Comparison of ENCODE assay signal across 14 mouse cellular contexts in genomic region chr16:8619659-8620314, GRCm38 (mm10). TPM values are rescaled to one million over a fixed set of nuclear protein-coding genes. Genes with fewer than 3 reads are reported as not detected.
DNase-seq lines count a peak whose midpoint lies in the region; ATAC-seq and TF ChIP-seq lines count a peak whose summit lies in the region.
"Had no signal": no experiment of that assay in that cellular context is flagged by ENCODE, and none has a peak within 500 bp of the region (broad histone marks: within the 10 kb centered on the region; RNA-seq: fewer than 3 reads in every experiment).

No protein-coding gene starts in this region.

- H3K4me3 ChIP-seq in lung, embryonic 16.5 days (ENCODE audit: low read length): no peak overlapping the region
- no peak overlapping the region for H3K4me3 ChIP-seq in lung, adult 2 months (replicated peaks; ENCODE audit: extremely low read depth, low read depth, low read length)
- no peak overlapping the region for H3K4me3 ChIP-seq in embryonic facial prominence, embryonic 14.5 days (ENCODE audit: low read depth, low read length)
- H3K4me3 ChIP-seq in stomach, embryonic 16.5 days (replicated peaks; ENCODE audit: low read length): no peak overlapping the region
- H3K4me3 ChIP-seq in forebrain, embryonic 15.5 days: no peak overlapping the region
- H3K4me3 ChIP-seq in kidney, embryonic 16.5 days (ENCODE audit: low read length): no peak overlapping the region
- H3K4me3 ChIP-seq: heart, embryonic 12.5 days; hindbrain, embryonic 12.5 days; lung, embryonic 15.5 days had no signal

- no peak overlapping the region for H3K4me2 ChIP-seq in lung, embryonic 16.5 days (ENCODE audit: low read depth, low read length)
- no peak overlapping the region for H3K4me2 ChIP-seq in embryonic facial prominence, embryonic 14.5 days (ENCODE audit: low read depth, low read length)
- H3K4me2 ChIP-seq in stomach, embryonic 16.5 days (ENCODE audit: low read depth, low read length): peak overlapping the region; percentile 29; the same call in 1 of the 2 replicates
- no peak overlapping the region for H3K4me2 ChIP-seq in forebrain, embryonic 15.5 days (replicated peaks)
- H3K4me2 ChIP-seq in kidney, embryonic 16.5 days (replicated peaks; ENCODE audit: low read depth, low read length): no peak overlapping the region
- H3K4me2 ChIP-seq: heart, embryonic 12.5 days; hindbrain, embryonic 12.5 days; lung, embryonic 15.5 days had no signal

- no peak for TF ChIP-seq POLR2A in lung, adult 2 months (IDR thresholded peaks at IDR 0.05; ENCODE audit: borderline replicate concordance, extremely low read depth, low read depth, low read length)

- TF ChIP-seq CTCF in lung, adult 2 months (IDR thresholded peaks at IDR 0.05; ENCODE audit: insufficient read depth, low read length): no peak

- peaks cover 4% of the 10 kb centered on the region; the same call in 1 of the 2 replicates for H3K4me1 ChIP-seq in lung, embryonic 16.5 days (replicated peaks; ENCODE audit: control insufficient read depth, insufficient read depth, low read length)
- H3K4me1 ChIP-seq in lung, adult 2 months (ENCODE audit: control insufficient read depth, insufficient read depth, low read length): no peaks in the 10 kb centered on the region
- H3K4me1 ChIP-seq in embryonic facial prominence, embryonic 14.5 days (ENCODE audit: control insufficient read depth, insufficient read depth, low read length): no peaks in the 10 kb centered on the region
- peaks cover 18% of the 10 kb centered on the region for H3K4me1 ChIP-seq in stomach, embryonic 16.5 days (ENCODE audit: control insufficient read depth, insufficient read depth, low read length)
- no peaks in the 10 kb centered on the region for H3K4me1 ChIP-seq in forebrain, embryonic 15.5 days
- H3K4me1 ChIP-seq in kidney, embryonic 16.5 days (ENCODE audit: insufficient read depth, low read length): peaks cover 9% of the 10 kb centered on the region; the same call in 1 of the 2 replicates
- H3K4me1 ChIP-seq: heart, embryonic 12.5 days had no signal

- no peak for DNase-seq in lung, adult 2 months
- peak; percentile 70 for DNase-seq in embryo, embryonic 10 days (ENCODE audit: low spot score)
- peak; percentile 43 for DNase-seq in embryonic facial prominence, embryonic 14.5 days (ENCODE audit: low spot score)
- DNase-seq: cerebellum, adult 11-12 months; gastrocnemius, postnatal 25 days; kidney, postnatal 4 days; layer of hippocampus, postnatal 36 days had no signal

- WGBS in lung, embryonic 16.5 days: 15% methylated on average over 10 of the region's 10 CpGs
- 30% methylated on average over 10 of the region's 10 CpGs for WGBS in lung, adult 2 months
- 51% methylated on average over 10 of the region's 10 CpGs for WGBS in embryonic facial prominence, embryonic 14.5 days
- whole genome bisulfite sequencing in stomach, embryonic 16.5 days: 16% methylated on average over 10 of the region's 10 CpGs
- 48% methylated on average over 10 of the region's 10 CpGs for WGBS in forebrain, embryonic 15.5 days
- 25% methylated on average over 10 of the region's 10 CpGs for WGBS in kidney, embryonic 16.5 days

- no peaks in the 10 kb centered on the region for H3K27me3 ChIP-seq in lung, embryonic 16.5 days (ENCODE audit: control insufficient read depth, insufficient read depth, low read depth, low read length)
- H3K27me3 ChIP-seq in embryonic facial prominence, embryonic 14.5 days (replicated peaks; ENCODE audit: control insufficient read depth, insufficient read depth, low read length): no peaks in the 10 kb centered on the region
- H3K27me3 ChIP-seq in stomach, embryonic 16.5 days (ENCODE audit: control insufficient read depth, insufficient read depth, low read length): no peaks in the 10 kb centered on the region
- H3K27me3 ChIP-seq in forebrain, embryonic 15.5 days: no peaks in the 10 kb centered on the region
- H3K27me3 ChIP-seq in kidney, embryonic 16.5 days (ENCODE audit: insufficient read depth, low read length): no peaks in the 10 kb centered on the region
- H3K27me3 ChIP-seq: heart, embryonic 12.5 days; lung, embryonic 15.5 days had no signal

- no peak overlapping the region for H3K27ac ChIP-seq in lung, embryonic 16.5 days (ENCODE audit: low read length)
- peak overlapping the region; percentile 55 for H3K27ac ChIP-seq in embryonic facial prominence, embryonic 14.5 days (replicated peaks; ENCODE audit: low read depth, low read length)
- peak overlapping the region; percentile 72 for H3K27ac ChIP-seq in stomach, embryonic 16.5 days (ENCODE audit: low read length)
- no peak overlapping the region for H3K27ac ChIP-seq in forebrain, embryonic 15.5 days (replicated peaks)
- H3K27ac ChIP-seq in kidney, embryonic 16.5 days (ENCODE audit: low read length): no peak overlapping the region
- H3K27ac ChIP-seq: hindbrain, embryonic 12.5 days; lung, embryonic 15.5 days had no signal

- H3K9ac ChIP-seq in lung, embryonic 16.5 days (ENCODE audit: low read length): no peak overlapping the region
- H3K9ac ChIP-seq in embryonic facial prominence, embryonic 14.5 days (ENCODE audit: low read depth, low read length): no peak overlapping the region
- H3K9ac ChIP-seq in stomach, embryonic 16.5 days (ENCODE audit: low read length): no peak overlapping the region; the same call in 1 of the 2 replicates
- no peak overlapping the region for H3K9ac ChIP-seq in forebrain, embryonic 15.5 days (replicated peaks)
- no peak overlapping the region for H3K9ac ChIP-seq in kidney, embryonic 16.5 days (replicated peaks; ENCODE audit: low read length)
- H3K9ac ChIP-seq: heart, embryonic 12.5 days; hindbrain, embryonic 12.5 days; lung, embryonic 15.5 days had no signal

- no peaks in the 10 kb centered on the region for H3K9me3 ChIP-seq in lung, embryonic 16.5 days (ENCODE audit: control insufficient read depth, low read length)
- H3K9me3 ChIP-seq in embryonic facial prominence, embryonic 14.5 days (ENCODE audit: control insufficient read depth, low read length): no peaks in the 10 kb centered on the region
- H3K9me3 ChIP-seq in stomach, embryonic 16.5 days (replicated peaks; ENCODE audit: control insufficient read depth, low read length): no peaks in the 10 kb centered on the region
- no peaks in the 10 kb centered on the region for H3K9me3 ChIP-seq in forebrain, embryonic 15.5 days
- H3K9me3 ChIP-seq in kidney, embryonic 16.5 days (ENCODE audit: low read length): no peaks in the 10 kb centered on the region
- H3K9me3 ChIP-seq: lung, embryonic 15.5 days had no signal

- 0 out of 2 replicates have a peak, but pooled peaks have one; percentile 41 for ATAC-seq in lung, embryonic 16.5 days (ENCODE audit: low read depth)
- no peak for ATAC-seq in embryonic facial prominence, embryonic 14.5 days (ENCODE audit: low read depth)
- ATAC-seq in stomach, embryonic 16.5 days (ENCODE audit: insufficient read depth, low FRiP score): no peak
- no peak for ATAC-seq in forebrain, embryonic 15.5 days (replicated peaks)
- no peak; the same call in 1 of the 2 replicates for ATAC-seq in kidney, embryonic 16.5 days (ENCODE audit: low FRiP score, low TSS enrichment)

- no peaks in the 10 kb centered on the region for H3K36me3 ChIP-seq in lung, embryonic 16.5 days (ENCODE audit: control insufficient read depth, insufficient read depth, low read length)
- H3K36me3 ChIP-seq in embryonic facial prominence, embryonic 14.5 days (ENCODE audit: control insufficient read depth, insufficient read depth, low read length): 0 out of 2 replicates have a peak, but pooled peaks cover 8% of the 10 kb centered on the region
- H3K36me3 ChIP-seq in stomach, embryonic 16.5 days (ENCODE audit: control insufficient read depth, insufficient read depth, low read length): no peaks in the 10 kb centered on the region
- H3K36me3 ChIP-seq in forebrain, embryonic 15.5 days: no peaks in the 10 kb centered on the region
- H3K36me3 ChIP-seq in kidney, embryonic 16.5 days (ENCODE audit: insufficient read depth, low read length): peaks cover 10% of the 10 kb centered on the region; the same call in 1 of the 2 replicates
- H3K36me3 ChIP-seq: lung, embryonic 15.5 days had no signal

RNA-seq across cellular contexts. Expression of gene Pmm2, which starts 17.7 kb away (rescaled TPM):
- 51.1 and 51.6 TPM in 2 replicates for polyA plus RNA-seq in lung, embryonic 16.5 days (2015; fragmentation: Nextera tagmentation; extraction: Ambion mirVana)
- 47.8 and 55.4 TPM in 2 replicates for polyA plus RNA-seq in lung, adult 2 months (2012; rRNA removed)
- 42.4 and 47.5 TPM in 2 replicates for polyA plus RNA-seq in embryonic facial prominence, embryonic 14.5 days (2014; fragmentation: Nextera tagmentation; extraction: Ambion mirVana)
- 63.4 and 72.6 TPM in 2 replicates for polyA plus RNA-seq in stomach, embryonic 16.5 days (2015; fragmentation: Nextera tagmentation; extraction: Ambion mirVana)
- polyA plus RNA-seq in forebrain, embryonic 15.5 days (2015; fragmentation: Nextera tagmentation; extraction: Ambion mirVana): 49.6 and 49.9 TPM in 2 replicates
- 61.2 and 63.3 TPM in 2 replicates for polyA plus RNA-seq in kidney, embryonic 16.5 days (2015; fragmentation: Nextera tagmentation; extraction: Ambion mirVana)

RNA-seq across cellular contexts. Expression of gene Tmem186, which starts 17.7 kb away (rescaled TPM):
- polyA plus RNA-seq in lung, embryonic 16.5 days (2015; fragmentation: Nextera tagmentation; extraction: Ambion mirVana): 16.2 and 17.0 TPM in 2 replicates
- polyA plus RNA-seq in lung, adult 2 months (2012; rRNA removed): 7.7 and 8.2 TPM in 2 replicates
- 11.4 and 14.1 TPM in 2 replicates for polyA plus RNA-seq in embryonic facial prominence, embryonic 14.5 days (2014; fragmentation: Nextera tagmentation; extraction: Ambion mirVana)
- 19.7 and 20.3 TPM in 2 replicates for polyA plus RNA-seq in stomach, embryonic 16.5 days (2015; fragmentation: Nextera tagmentation; extraction: Ambion mirVana)
- 24.8 and 25.9 TPM in 2 replicates for polyA plus RNA-seq in forebrain, embryonic 15.5 days (2015; fragmentation: Nextera tagmentation; extraction: Ambion mirVana)
- 22.5 and 25.3 TPM in 2 replicates for polyA plus RNA-seq in kidney, embryonic 16.5 days (2015; fragmentation: Nextera tagmentation; extraction: Ambion mirVana)

RNA-seq across cellular contexts. Expression of gene Carhsp1, which starts 52.2 kb away (rescaled TPM):
- 96.4 and 97.7 TPM in 2 replicates for polyA plus RNA-seq in lung, embryonic 16.5 days (2015; fragmentation: Nextera tagmentation; extraction: Ambion mirVana)
- 89.5 and 94.0 TPM in 2 replicates for polyA plus RNA-seq in lung, adult 2 months (2012; rRNA removed)
- 29.2 and 32.1 TPM in 2 replicates for polyA plus RNA-seq in embryonic facial prominence, embryonic 14.5 days (2014; fragmentation: Nextera tagmentation; extraction: Ambion mirVana)
- 89.9 and 92.1 TPM in 2 replicates for polyA plus RNA-seq in stomach, embryonic 16.5 days (2015; fragmentation: Nextera tagmentation; extraction: Ambion mirVana)
- 183 and 199 TPM in 2 replicates for polyA plus RNA-seq in forebrain, embryonic 15.5 days (2015; fragmentation: Nextera tagmentation; extraction: Ambion mirVana)
- polyA plus RNA-seq in kidney, embryonic 16.5 days (2015; fragmentation: Nextera tagmentation; extraction: Ambion mirVana): 86.0 and 86.9 TPM in 2 replicates

Comparison
In these comparisons a context has a peak if more than half of its experiments do, and no peak if none do; other contexts are left out.
1. H3K27ac ChIP-seq: peak in embryonic facial prominence, embryonic 14.5 days (single experiment) and stomach, embryonic 16.5 days (single experiment); none in lung, embryonic 16.5 days (single experiment), forebrain, embryonic 15.5 days (single experiment) and kidney, embryonic 16.5 days (single experiment).